Mouse (Mus musculus) forebrain, embryonic 11.5 days (tissue): ENCODE results near the gene Iqcj. TPM values are rescaled to one million over a fixed set of nuclear protein-coding genes. Genes with fewer than 3 reads are reported as not detected.
"Not testable (repeated sequence)": the region's sequence is repeated elsewhere in the genome, so short reads cannot be mapped to it uniquely, and the experiment has no call there.

ENCODE experiments used
- ATAC-seq: fragments of 200-750 bp; cut with Nextera tagmentation; replicated peaks from 2 replicates; pipeline ENCODE4 v1.8.0; 2017; ENCODE audit warnings: moderate TSS enrichment; ENCODE audit not compliant: low FRiP score
- DNase-seq: peaks from one replicate; pipeline ENCODE4 v3.0.0-alpha.2; 2017; ENCODE audit warnings: low spot score
- H3K27ac ChIP-seq: fragments of 300-500 bp; sonication (generic); 2 replicates; pipeline ENCODE4 v1.5.1; 2014; ENCODE audit warnings: low read depth, low read length
- H3K27me3 ChIP-seq: fragments of 300-500 bp; sonication (generic); 2 replicates; pipeline ENCODE4 v1.6.1; 2014; ENCODE audit warnings: mild to moderate bottlenecking, low read length, mixed read lengths; ENCODE audit not compliant: control insufficient read depth, insufficient read depth
- H3K36me3 ChIP-seq: fragments of 300-500 bp; sonication (generic); 2 replicates; pipeline ENCODE4 v1.6.1; 2014; ENCODE audit warnings: mild to moderate bottlenecking, low read length, moderate library complexity, mixed read lengths; ENCODE audit not compliant: control insufficient read depth, insufficient read depth
- H3K4me1 ChIP-seq: fragments of 300-500 bp; sonication (generic); replicated peaks from 2 replicates; pipeline ENCODE4 v1.6.1; 2014; ENCODE audit warnings: low read length, mixed read lengths; ENCODE audit not compliant: control insufficient read depth, insufficient read depth
- H3K4me2 ChIP-seq: fragments of 300-500 bp; sonication (generic); 2 replicates; pipeline ENCODE4 v1.6.1; 2014; ENCODE audit warnings: low read depth, mild to moderate bottlenecking, low read length, moderate library complexity, mixed read lengths; ENCODE audit not compliant: severe bottlenecking
- H3K4me3 ChIP-seq: fragments of 300-500 bp; sonication (generic); 2 replicates; pipeline ENCODE4 v1.5.1; 2014; ENCODE audit warnings: low read depth, low read length
- H3K9ac ChIP-seq: fragments of 300-500 bp; sonication (generic); 2 replicates; pipeline ENCODE4 v1.6.1; 2014; ENCODE audit warnings: low read length
- H3K9me3 ChIP-seq: fragments of 300-500 bp; sonication (generic); 2 replicates; pipeline ENCODE4 v1.6.1; 2016; ENCODE audit warnings: low read length, mixed read lengths; ENCODE audit not compliant: control insufficient read depth
- WGBS: fragments of 180-500 bp; shearing (Covaris S2); extraction: QIAGEN DNeasy Blood & Tissue Kit; methylation state at CpG from one replicate; pipeline ENCODE4 v1.1.7; 2014; 5-methylcytosine and 5-hydroxymethylcytosine counted together
- polyA plus RNA-seq: library from polyadenylated mRNA; unstranded; fragments of >200 nt; fragmentation: Nextera tagmentation; extraction: Ambion mirVana; gene quantifications from 2 replicates; pipeline ENCODE4 v1.2.1, GENCODE M21; 2014

Iqcj gene
- polyA plus RNA-seq, 1 experiment from 2014 or later: 0.53 TPM

- DNase-seq (no peak), ATAC-seq (no peak; the same call in 1 of the 2 replicates)
- Histone ChIP-seq H3K27me3 (no peaks in the 10 kb centered on the region), H3K4me3 (no peak overlapping the region), H3K36me3 (no peaks in the 10 kb centered on the region), H3K4me2 (no peak overlapping the region), H3K9me3 (no peaks in the 10 kb centered on the region), H3K9ac (no peak overlapping the region), H3K4me1 (no peaks in the 10 kb centered on the region), H3K27ac (no peak overlapping the region)
- 67% methylated on average over 9 of the region's 9 CpGs for WGBS
Measured at GRCm38 (mm10) chr3:68071395-68072386, 179.7 kb downstream of the Iqcj start.

DNA sequence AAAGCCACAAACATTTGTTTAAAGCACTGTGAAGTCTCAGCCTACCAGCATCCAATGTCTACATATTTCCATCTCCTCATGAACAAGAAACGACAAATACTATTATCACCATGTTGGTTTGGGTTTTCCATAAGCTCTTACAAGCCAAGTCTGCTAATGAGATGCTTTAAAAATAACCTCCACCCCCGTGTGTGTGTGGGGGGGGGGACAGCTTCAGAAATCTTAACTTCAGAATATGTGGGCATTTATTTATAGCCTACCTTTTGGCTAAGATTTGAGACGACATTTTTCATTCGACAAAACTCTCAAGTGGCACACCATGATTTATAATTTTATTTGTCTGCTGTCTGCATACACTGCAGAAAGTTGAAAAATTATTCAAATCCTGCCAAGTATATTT lies 185.4 kb downstream of the Iqcj start:
- ATAC-seq (no peak), DNase-seq (no peak)
- H3K4me1 ChIP-seq: no peaks in the 10 kb centered on the region
- H3K27me3 ChIP-seq: no peaks in the 10 kb centered on the region
- H3K27ac ChIP-seq: no peak overlapping the region
- no peaks in the 10 kb centered on the region for H3K36me3 ChIP-seq
- H3K9ac ChIP-seq: no peak overlapping the region
- WGBS: 85% methylated on average over 4 of the region's 4 CpGs
- H3K4me3 ChIP-seq: no peak overlapping the region
- H3K4me2 ChIP-seq: no peak overlapping the region
- no peaks in the 10 kb centered on the region for H3K9me3 ChIP-seq

DNA sequence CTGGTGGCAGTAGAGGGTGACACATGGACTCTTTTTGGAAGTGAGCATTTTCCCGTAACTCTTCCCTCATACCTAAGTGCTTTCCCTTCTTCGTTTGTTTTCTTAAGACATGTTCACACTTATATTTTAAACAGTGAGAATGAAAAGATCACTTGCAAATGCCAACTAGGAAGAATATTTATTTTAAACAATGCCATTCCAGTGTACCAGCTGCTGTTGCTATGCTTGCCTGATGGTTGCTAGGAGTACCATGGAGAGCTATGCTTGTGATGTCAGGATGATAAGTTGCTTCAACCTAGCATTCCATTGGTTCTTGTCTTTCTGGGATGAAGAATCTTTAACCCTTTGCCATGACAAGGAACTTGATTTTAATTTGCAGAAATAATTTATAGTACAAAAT lies 193.0 kb downstream of the Iqcj start:
- DNase-seq: no peak
- H3K9ac ChIP-seq: no peak overlapping the region
- 94% methylated on average over 2 of the region's 2 CpGs for WGBS

DNA sequence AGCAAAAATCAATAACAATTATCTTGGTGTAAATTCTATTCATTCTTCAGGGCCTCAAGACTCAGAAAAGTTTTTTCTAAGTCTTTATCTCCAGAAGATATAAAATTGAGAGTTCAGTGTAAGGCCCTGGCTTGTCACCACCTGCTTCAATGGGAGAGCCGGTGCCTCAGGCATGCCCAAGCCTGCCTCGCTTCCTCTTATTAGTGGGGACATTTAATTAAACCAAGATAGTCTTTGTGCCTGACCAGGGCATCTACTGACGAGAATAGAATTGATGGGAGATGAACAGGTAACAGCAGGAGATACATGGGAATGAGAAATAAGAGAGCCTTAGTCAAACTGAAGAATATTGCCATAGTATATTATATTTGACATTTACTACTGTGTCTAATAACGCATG lies 200.1 kb downstream of the Iqcj start:
- H3K27me3 ChIP-seq: 0 out of 2 replicates have a peak, but pooled peaks cover 2% of the 10 kb centered on the region
- H3K4me1 ChIP-seq: no peaks in the 10 kb centered on the region
- no peaks in the 10 kb centered on the region for H3K36me3 ChIP-seq
- no peak overlapping the region for H3K27ac ChIP-seq
- no peak overlapping the region for H3K4me3 ChIP-seq
- ATAC-seq: no peak
- H3K9me3 ChIP-seq: no peaks in the 10 kb centered on the region
- 78% methylated on average over 4 of the region's 4 CpGs for WGBS
- no peak overlapping the region for H3K4me2 ChIP-seq
- DNase-seq: no peak
- no peak overlapping the region for H3K9ac ChIP-seq

More for the DNA sequence above, 193.0 kb downstream of the Iqcj start:
- Histone ChIP-seq H3K4me2 (no peak overlapping the region), H3K4me3 (no peak overlapping the region), H3K27me3 (no peaks in the 10 kb centered on the region), H3K27ac (no peak overlapping the region), H3K4me1 (no peaks in the 10 kb centered on the region), H3K36me3 (no peaks in the 10 kb centered on the region), H3K9me3 (no peaks in the 10 kb centered on the region)
- no peak for ATAC-seq

GRCm38 (mm10) chr3:68096724-68097431 lies 204.9 kb downstream of the Iqcj start:
- H3K9ac ChIP-seq: no peak overlapping the region
- ATAC-seq (no peak), DNase-seq (no peak)
- H3K27ac ChIP-seq: no peak overlapping the region
- H3K36me3 ChIP-seq: no peaks in the 10 kb centered on the region
- 64% methylated on average over 4 of the region's 4 CpGs for WGBS
- no peak overlapping the region for H3K4me3 ChIP-seq
- no peaks in the 10 kb centered on the region for H3K4me1 ChIP-seq
- 0 out of 2 replicates have a peak, but pooled peaks cover 2% of the 10 kb centered on the region for H3K27me3 ChIP-seq
- H3K4me2 ChIP-seq: no peak overlapping the region
- no peaks in the 10 kb centered on the region for H3K9me3 ChIP-seq

- not testable (repeated sequence) for H3K4me2 ChIP-seq, H3K27ac ChIP-seq, H3K4me3 ChIP-seq, H3K27me3 ChIP-seq, H3K36me3 ChIP-seq, DNase-seq, H3K9ac ChIP-seq, ATAC-seq, H3K9me3 ChIP-seq, H3K4me1 ChIP-seq
- 94% methylated on average over 6 of the region's 6 CpGs for WGBS
Measured at GRCm38 (mm10) chr3:68099561-68099960, 207.5 kb downstream of the Iqcj start.

GRCm38 (mm10) chr3:68101343-68101742 lies 209.3 kb downstream of the Iqcj start:
- Histone ChIP-seq H3K9me3 (no peaks in the 10 kb centered on the region), H3K4me3 (no peak overlapping the region), H3K27ac (no peak overlapping the region), H3K36me3 (no peaks in the 10 kb centered on the region), H3K4me1 (no peaks in the 10 kb centered on the region), H3K4me2 (no peak overlapping the region), H3K27me3 (no peaks in the 10 kb centered on the region), H3K9ac (no peak overlapping the region)
- 74% methylated on average over 4 of the region's 4 CpGs for WGBS
- DNase-seq (no peak), ATAC-seq (no peak)

GRCm38 (mm10) chr3:68105081-68105685 lies 213.2 kb downstream of the Iqcj start:
- DNase-seq: no peak

More at GRCm38 (mm10) chr3:68105081-68105685, 213.2 kb downstream of the Iqcj start:
- no peak overlapping the region for H3K4me3 ChIP-seq
- no peak for ATAC-seq
- no peaks in the 10 kb centered on the region for H3K36me3 ChIP-seq
- no peak overlapping the region for H3K9ac ChIP-seq
- H3K9me3 ChIP-seq: no peaks in the 10 kb centered on the region
- 49% methylated on average over 2 of the region's 2 CpGs for WGBS
- no peak overlapping the region for H3K4me2 ChIP-seq
- H3K4me1 ChIP-seq: no peaks in the 10 kb centered on the region
- H3K27me3 ChIP-seq: no peaks in the 10 kb centered on the region
- no peak overlapping the region for H3K27ac ChIP-seq
